Mouse (Mus musculus) B cell, adult 2 months (primary cell): ENCODE results near the gene Car7.
"Not testable (repeated sequence)": the region's sequence is repeated elsewhere in the genome, so short reads cannot be mapped to it uniquely, and the experiment has no call there.

ENCODE experiments used
- DNase-seq, 2 experiments: peaks; one replicate each; pipeline ENCODE4 v3.0.0; 2022

The Car7 gene

GRCm38 (mm10) chr8:104570436-104571343 lies 36.2 kb downstream of the Car7 start:
- DNase-seq: peak; percentile 90

- no peak for DNase-seq
Observed at GRCm38 (mm10) chr8:104576820-104577219, 42.3 kb downstream of the Car7 start.

DNA sequence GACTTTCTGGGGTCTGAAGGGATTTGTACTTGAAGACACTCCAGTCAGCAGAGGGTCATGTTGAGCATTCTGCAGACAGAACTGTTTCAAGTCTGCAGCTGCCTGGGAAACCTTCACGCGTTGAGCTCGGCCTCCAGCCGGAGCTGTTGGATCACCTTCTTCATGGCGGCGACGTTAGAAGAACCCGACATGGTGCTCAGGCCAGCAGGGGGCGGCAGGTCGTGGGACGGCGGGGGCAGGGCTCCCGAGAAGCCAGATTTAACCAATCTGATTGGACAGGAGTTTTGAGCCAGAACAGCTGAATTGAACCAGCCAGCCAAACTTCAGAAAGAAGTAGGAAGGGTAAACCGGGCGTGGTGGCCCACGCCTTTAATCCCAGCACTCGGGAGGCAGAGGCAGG lies 43.1 kb downstream of the Car7 start:
- not testable (repeated sequence) for DNase-seq

DNA sequence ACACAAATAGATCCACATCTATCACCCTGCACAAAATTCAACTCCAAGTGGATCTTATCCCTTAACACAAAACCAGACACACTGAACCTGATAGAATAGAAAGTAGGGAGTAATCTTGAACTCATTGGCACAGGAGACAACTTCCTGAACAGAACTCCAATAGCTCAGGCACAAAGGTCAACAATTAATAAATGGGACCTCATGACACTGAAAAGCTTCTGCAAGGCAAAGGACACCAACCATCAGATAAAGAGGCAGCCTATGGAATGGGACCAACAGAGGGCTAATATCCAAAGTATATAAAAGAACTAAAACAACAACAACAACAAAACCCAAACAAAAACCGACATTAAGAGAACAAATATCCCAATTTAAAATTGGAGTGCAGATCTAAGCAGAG lies 50.0 kb downstream of the Car7 start:
- DNase-seq: no peak

- no peak for DNase-seq
Observed at GRCm38 (mm10) chr8:104590284-104590683, 55.8 kb downstream of the Car7 start.

DNA sequence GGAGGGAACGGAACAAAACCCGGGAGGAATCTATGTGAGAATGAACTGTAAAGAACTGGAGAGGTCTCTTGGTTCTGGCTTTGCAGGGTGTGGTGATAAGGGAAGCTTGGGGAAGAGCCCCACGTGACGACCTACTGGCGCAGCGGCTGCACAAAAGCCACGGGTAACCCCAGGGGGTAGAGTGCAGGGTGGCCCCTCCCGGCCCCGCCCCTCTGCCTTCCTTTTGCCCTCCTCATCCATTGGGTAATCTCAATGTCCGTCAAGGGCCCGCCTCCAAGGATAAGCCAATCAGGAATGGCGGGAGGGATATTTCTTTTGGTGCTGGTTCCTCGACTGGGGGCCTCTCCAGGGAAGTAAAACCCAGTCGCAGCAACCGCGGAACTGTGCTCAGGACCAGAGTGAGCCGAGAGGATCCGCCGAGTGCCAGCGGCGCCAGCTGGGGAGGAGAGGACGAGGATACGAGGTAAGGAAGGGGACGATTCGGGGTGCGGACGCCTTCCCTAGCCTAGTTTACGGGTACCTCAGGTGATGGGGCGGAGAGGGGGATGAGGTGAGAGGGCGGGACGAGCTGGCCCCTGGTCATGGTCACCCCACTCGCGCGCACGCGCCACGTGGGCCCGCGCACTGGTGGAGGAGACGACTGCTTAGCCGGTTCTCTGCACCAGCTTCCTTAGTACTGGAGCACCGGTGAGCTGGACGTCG lies 56.8 kb downstream of the Car7 start, which contains the start of gene Pdp2:
Pdp2 (plus strand) TSS at position 319 of the 702 bp plus-strand sequence.
- peak; percentile 86 to 87 for DNase-seq

DNA sequence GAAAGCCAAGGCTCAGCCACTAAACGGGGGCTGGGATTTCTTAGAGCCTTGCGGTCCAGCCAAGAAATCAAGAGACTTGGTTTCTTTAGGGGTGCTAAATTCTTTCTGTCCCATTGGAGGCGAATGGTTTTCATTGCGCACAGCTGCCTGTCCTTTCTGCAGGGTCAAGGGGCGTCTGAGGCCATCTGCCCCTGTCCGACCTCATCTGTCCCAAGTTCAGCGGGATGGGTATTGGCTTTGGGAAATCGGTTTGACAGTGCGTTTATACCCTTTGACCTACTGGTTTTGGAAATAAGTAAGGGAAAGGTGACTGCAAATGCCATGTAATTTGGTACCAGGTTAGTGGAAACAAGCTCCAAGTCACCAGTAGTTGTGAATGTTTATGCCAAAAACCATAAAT lies 57.4 kb downstream of the Car7 start:
- DNase-seq: no peak

DNA sequence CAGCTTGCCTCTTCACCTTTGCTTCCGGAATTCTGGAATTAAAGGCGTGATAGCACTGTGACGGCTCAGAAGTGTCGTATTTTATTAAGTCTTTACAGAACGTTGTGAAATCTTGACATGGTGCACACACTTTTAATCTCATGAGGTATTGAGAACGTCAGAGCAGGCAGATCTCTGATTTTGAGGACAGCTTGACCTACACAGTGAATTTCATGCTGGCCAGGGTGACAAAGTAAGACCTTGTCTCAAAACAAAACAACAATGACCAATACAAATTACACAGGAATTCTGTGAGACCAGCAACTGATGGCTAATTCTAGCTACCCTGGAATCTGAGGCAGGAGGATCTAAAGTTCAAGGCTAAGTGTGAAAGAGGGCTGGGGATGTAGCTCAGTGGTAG lies 58.1 kb downstream of the Car7 start:
- no peak for DNase-seq

- no peak for DNase-seq
Observed at GRCm38 (mm10) chr8:104593536-104594325, 59.2 kb downstream of the Car7 start.

DNA sequence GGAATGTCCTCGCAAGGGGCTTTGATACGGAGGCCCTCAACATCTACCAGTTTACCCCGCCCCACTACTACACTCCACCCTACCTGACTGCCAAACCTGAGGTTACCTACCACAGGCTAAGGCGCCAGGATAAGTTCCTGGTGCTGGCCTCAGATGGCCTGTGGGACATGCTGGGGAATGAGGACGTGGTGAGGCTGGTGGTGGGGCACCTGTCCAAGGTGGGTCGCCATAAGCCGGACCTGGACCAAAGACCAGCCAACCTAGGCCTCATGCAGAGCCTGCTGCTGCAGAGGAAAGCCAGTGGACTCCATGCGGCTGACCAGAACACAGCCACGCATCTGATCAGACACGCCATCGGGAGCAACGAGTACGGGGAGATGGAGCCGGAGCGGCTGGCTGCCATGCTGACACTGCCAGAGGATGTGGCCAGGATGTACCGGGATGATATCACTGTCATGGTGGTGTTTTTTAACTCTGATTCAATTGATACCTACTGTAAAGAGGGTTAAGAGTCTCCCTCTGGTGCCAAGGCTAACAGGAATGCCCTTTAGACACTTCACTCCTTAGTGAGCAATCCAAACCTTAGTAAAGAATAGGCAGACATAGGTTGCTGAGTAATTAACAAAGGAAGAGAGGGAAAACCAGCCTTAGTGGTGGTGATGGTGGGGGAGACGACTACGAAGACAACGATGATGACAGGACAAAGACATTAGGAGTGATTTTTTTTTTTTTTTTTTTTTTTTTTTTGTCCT lies 60.3 kb downstream of the Car7 start:
- DNase-seq: no peak

DNA sequence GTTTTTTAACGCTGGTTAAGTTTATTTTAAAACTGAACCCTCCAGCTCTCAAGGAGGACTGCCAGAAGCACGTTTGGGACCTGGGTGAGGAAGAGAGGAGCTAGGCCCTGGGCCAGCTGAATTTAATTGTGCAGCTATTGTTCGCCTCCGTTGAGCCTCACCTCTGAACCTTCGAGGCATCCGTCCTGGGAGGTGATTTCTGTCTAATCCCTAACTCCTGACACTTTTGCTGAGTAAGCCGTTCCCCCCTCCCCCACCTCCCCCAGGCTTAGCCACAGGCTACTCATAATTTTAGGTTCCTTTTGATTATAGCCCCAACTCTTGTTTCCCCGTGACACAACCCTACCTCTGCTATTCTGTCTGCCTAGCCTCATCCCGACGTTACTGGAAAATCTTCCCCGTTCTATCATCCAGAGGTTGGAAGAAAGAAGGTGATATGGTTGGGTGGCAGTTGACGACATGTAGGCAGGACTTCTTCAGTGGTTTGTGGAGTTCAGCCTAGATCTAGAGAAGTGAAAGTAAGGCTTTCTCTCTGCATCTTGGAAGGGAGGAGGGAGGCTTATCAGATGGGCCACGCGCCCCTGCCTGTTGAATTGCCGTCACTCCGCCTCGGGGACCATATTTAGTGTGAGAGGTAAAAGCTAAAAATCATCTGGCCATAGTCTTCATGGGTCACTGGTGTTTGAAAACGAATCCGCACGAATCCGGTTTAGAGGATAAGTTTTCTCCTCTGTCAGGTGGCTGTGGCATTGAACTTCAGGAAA lies 61.5 kb downstream of the Car7 start:
- DNase-seq: no peak

- DNase-seq: no peak
Observed at GRCm38 (mm10) chr8:104597656-104598055, 63.2 kb downstream of the Car7 start.

GRCm38 (mm10) chr8:104598496-104598895 lies 64.0 kb downstream of the Car7 start:
- no peak for DNase-seq
